Mouse (Mus musculus): ENCODE results near the gene Gmds. TPM values are rescaled to one million over a fixed set of nuclear protein-coding genes. Genes with fewer than 3 reads are reported as not detected.
A peak's percentile ranks its signal among the peaks of the same experiment; 100 is the strongest.

Gmds gene
- polyA plus RNA-seq, 1 experiment = 10.6 TPM

DNA sequence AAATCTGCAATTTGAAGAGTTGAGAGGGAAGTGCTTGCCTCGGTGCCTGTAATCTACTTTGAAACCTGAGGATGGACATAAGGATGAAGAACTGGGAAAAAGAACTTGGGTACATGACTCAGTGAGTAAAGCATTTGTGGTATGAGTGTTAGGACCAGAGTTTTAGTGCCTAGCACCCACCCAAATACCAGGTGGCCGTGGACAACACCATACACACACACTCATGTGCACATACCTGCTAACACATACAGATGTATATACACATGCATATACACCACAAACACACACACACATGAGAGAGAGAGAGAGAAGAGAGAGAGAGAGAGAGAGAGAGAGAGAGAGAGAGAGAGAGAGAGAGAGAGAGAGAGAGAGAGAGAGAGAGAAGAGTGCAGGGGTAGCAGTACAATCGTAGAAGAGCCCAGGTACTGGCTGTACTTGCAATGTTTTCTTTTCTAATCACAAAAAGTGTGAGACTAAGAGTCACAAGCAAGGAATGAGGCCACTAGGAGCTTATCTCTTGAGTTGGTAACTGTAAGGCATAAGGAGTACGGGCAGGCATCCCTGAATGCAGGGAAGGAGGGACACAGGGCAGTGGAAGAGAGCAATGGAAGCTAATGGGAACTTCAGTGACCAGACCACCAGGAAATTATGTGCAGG is 33.5 kb upstream of the Gmds start:
- TF ChIP-seq EP300 (IDR thresholded peaks at IDR 0.05; ENCODE audit: insufficient read depth, low read depth, low read length) (no peak), POLR2A (IDR thresholded peaks at IDR 0.05; ENCODE audit: insufficient read depth, low read length) (no peak), CTCF (IDR thresholded peaks at IDR 0.05; ENCODE audit: low read depth, low read length) (no peak)
- no peak overlapping the region for H3K4me3 ChIP-seq (ENCODE audit: low read depth, low read length)
- no peak overlapping the region for H3K9ac ChIP-seq (ENCODE audit: low read depth, poor library complexity, severe bottlenecking)

DNA sequence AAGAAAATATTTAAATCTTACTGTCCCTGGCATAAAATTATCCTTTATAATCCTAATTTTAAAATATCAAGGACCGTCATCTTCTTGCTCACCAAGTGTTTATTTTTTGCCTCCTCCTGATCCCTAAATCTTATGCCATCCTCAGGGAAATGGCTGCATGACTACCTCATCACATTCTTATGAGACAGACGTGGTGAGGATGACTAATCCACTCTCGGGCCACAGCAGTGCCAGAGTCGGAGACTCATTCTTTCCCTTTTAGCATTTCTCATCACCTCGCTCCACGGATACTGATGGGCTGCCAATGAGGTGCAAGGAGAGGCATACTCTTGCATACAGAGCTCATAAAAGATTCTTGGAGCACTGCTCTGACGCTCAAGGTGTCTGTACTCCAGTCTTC is 32.2 kb upstream of the Gmds start:
- TF ChIP-seq POLR2A (IDR thresholded peaks at IDR 0.05; ENCODE audit: insufficient read depth, low read length) = no peak
- TF ChIP-seq CTCF (IDR thresholded peaks at IDR 0.05; ENCODE audit: low read depth, low read length) = no peak
- no peak for TF ChIP-seq EP300 (IDR thresholded peaks at IDR 0.05; ENCODE audit: insufficient read depth, low read depth, low read length)
- no peaks in the 10 kb centered on the region for H3K27me3 ChIP-seq (ENCODE audit: control insufficient read depth, insufficient read depth, low read length, poor library complexity, severe bottlenecking)
- no peak overlapping the region for H3K4me3 ChIP-seq (ENCODE audit: low read depth, low read length)
- no peaks in the 10 kb centered on the region for H3K4me1 ChIP-seq (ENCODE audit: control insufficient read depth, insufficient read depth, low read length)
- H3K27ac ChIP-seq (ENCODE audit: insufficient read depth, low read length) = no peak overlapping the region
- no peaks in the 10 kb centered on the region for H3K9me3 ChIP-seq (replicated peaks; ENCODE audit: control insufficient read depth, insufficient read depth, low read length, poor library complexity, severe bottlenecking)
- no peaks in the 10 kb centered on the region for H3K36me3 ChIP-seq (ENCODE audit: control insufficient read depth, insufficient read depth, low read length, poor library complexity, severe bottlenecking)
- H3K9ac ChIP-seq (ENCODE audit: low read depth, poor library complexity, severe bottlenecking) = no peak overlapping the region

More for the DNA sequence above, 33.5 kb upstream of the Gmds start:
- Histone ChIP-seq H3K36me3 (ENCODE audit: control insufficient read depth, insufficient read depth, low read length, poor library complexity, severe bottlenecking) (no peaks in the 10 kb centered on the region), H3K9me3 (replicated peaks; ENCODE audit: control insufficient read depth, insufficient read depth, low read length, poor library complexity, severe bottlenecking) (no peaks in the 10 kb centered on the region), H3K27me3 (ENCODE audit: control insufficient read depth, insufficient read depth, low read length, poor library complexity, severe bottlenecking) (no peaks in the 10 kb centered on the region), H3K4me1 (ENCODE audit: control insufficient read depth, insufficient read depth, low read length) (no peaks in the 10 kb centered on the region), H3K27ac (ENCODE audit: insufficient read depth, low read length) (no peak overlapping the region)

DNA sequence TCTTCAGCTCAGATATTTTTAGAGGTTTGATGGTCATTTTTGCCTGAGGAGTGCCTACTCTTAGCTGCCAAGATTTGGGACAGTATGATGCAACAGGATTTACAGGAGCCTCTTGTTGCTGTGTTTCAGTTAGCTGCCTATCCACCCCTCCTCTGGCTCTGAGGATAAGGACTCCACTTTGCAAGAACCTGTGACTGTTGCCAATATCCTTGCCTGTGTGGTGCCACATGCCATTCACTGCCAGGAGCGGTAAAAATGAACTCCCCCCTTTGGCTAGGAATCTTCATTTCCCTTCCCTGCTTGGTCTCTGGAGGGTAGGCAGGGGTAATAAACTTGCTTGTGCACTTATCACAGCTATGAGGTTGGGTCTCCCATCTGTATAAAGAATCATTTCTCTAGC is 31.6 kb upstream of the Gmds start:
- no peaks in the 10 kb centered on the region for H3K9me3 ChIP-seq (replicated peaks; ENCODE audit: control insufficient read depth, insufficient read depth, low read length, poor library complexity, severe bottlenecking)
- H3K27me3 ChIP-seq (ENCODE audit: control insufficient read depth, insufficient read depth, low read length, poor library complexity, severe bottlenecking) = no peaks in the 10 kb centered on the region
- no peak overlapping the region for H3K4me3 ChIP-seq (ENCODE audit: low read depth, low read length)
- no peaks in the 10 kb centered on the region for H3K4me1 ChIP-seq (ENCODE audit: control insufficient read depth, insufficient read depth, low read length)
- no peak overlapping the region for H3K9ac ChIP-seq (ENCODE audit: low read depth, poor library complexity, severe bottlenecking)
- H3K36me3 ChIP-seq (ENCODE audit: control insufficient read depth, insufficient read depth, low read length, poor library complexity, severe bottlenecking) = no peaks in the 10 kb centered on the region
- H3K27ac ChIP-seq (ENCODE audit: insufficient read depth, low read length) = no peak overlapping the region
- no peak for TF ChIP-seq POLR2A (IDR thresholded peaks at IDR 0.05; ENCODE audit: insufficient read depth, low read length)
- TF ChIP-seq CTCF (IDR thresholded peaks at IDR 0.05; ENCODE audit: low read depth, low read length) = no peak
- no peak for TF ChIP-seq EP300 (IDR thresholded peaks at IDR 0.05; ENCODE audit: insufficient read depth, low read depth, low read length)

DNA sequence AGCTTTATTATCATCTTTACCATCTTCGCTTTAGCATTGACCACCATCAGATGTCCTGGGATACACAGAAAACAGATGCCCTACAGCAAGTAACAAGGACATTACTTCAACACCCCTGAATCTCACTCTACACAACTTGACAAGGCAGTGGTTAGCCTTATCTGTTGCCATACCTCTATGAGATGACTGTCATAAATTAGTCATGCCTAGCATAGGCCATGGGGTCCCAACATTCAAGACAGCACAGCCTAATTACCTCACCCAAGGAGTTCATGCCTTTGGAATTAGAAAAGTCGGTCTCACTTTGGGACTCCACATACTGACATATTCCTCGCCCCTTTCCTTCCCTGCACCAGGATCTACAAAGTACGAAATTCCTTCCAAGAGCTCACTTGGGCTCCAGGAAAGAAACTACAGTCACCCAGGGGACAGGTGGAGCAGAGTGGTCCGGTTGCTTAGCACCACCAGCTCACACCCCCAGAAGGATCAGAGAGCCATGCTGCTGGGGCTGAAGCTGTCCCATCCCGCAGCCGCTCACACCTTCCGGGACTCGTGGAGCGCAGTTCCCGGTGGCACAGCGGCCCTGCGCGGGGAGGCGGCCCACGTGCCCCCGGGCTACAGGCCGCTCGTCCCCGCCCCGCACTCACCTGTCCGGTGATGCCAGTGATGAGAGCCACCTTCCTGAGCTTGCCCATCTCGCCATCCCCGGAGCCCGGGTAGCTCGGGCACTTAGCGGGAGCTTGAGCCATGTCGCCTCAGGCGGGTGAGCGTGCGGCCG is 616 bp downstream of the Gmds start:
- TF ChIP-seq POLR2A (IDR thresholded peaks at IDR 0.05; ENCODE audit: insufficient read depth, low read length) (no peak), EP300 (IDR thresholded peaks at IDR 0.05; ENCODE audit: insufficient read depth, low read depth, low read length) (no peak), CTCF (IDR thresholded peaks at IDR 0.05; ENCODE audit: low read depth, low read length) (no peak)
- no peaks in the 10 kb centered on the region for H3K36me3 ChIP-seq (ENCODE audit: control insufficient read depth, insufficient read depth, low read length, poor library complexity, severe bottlenecking)
- no peak overlapping the region for H3K27ac ChIP-seq (ENCODE audit: insufficient read depth, low read length)
- no peaks in the 10 kb centered on the region for H3K9me3 ChIP-seq (replicated peaks; ENCODE audit: control insufficient read depth, insufficient read depth, low read length, poor library complexity, severe bottlenecking)
- H3K4me1 ChIP-seq (ENCODE audit: control insufficient read depth, insufficient read depth, low read length) = no peaks in the 10 kb centered on the region
- H3K27me3 ChIP-seq (ENCODE audit: control insufficient read depth, insufficient read depth, low read length, poor library complexity, severe bottlenecking) = no peaks in the 10 kb centered on the region
- peak overlapping the region; percentile 54 for H3K9ac ChIP-seq (ENCODE audit: low read depth, poor library complexity, severe bottlenecking)
- H3K4me3 ChIP-seq (ENCODE audit: low read depth, low read length) = peak overlapping the region; percentile 84

DNA sequence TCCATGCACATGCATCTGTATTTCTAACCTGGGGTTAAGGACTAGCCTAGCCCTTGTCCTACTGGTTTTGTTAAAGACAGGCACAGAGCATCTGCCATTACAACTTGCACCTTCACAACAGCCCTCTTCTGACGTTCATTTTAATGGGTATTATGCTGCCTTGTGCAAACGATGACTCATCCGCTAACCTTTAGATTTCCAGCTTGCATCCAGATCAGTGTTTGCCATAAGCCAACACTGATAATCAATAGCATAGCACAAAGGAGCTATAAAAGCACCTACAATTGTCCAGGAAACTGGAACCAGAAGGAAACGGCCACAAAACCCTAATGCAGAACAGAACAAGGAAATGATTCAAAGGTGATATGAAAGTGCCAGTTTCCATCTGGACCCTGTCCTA is 20.2 kb downstream of the Gmds start:
- Histone ChIP-seq H3K4me1 (ENCODE audit: control insufficient read depth, insufficient read depth, low read length) (no peaks in the 10 kb centered on the region), H3K36me3 (ENCODE audit: control insufficient read depth, insufficient read depth, low read length, poor library complexity, severe bottlenecking) (no peaks in the 10 kb centered on the region), H3K9ac (ENCODE audit: low read depth, poor library complexity, severe bottlenecking) (no peak overlapping the region), H3K4me3 (ENCODE audit: low read depth, low read length) (no peak overlapping the region), H3K9me3 (replicated peaks; ENCODE audit: control insufficient read depth, insufficient read depth, low read length, poor library complexity, severe bottlenecking) (no peaks in the 10 kb centered on the region), H3K27me3 (ENCODE audit: control insufficient read depth, insufficient read depth, low read length, poor library complexity, severe bottlenecking) (no peaks in the 10 kb centered on the region), H3K27ac (ENCODE audit: insufficient read depth, low read length) (no peak overlapping the region)
- TF ChIP-seq CTCF (IDR thresholded peaks at IDR 0.05; ENCODE audit: low read depth, low read length) (no peak), POLR2A (IDR thresholded peaks at IDR 0.05; ENCODE audit: insufficient read depth, low read length) (no peak), EP300 (IDR thresholded peaks at IDR 0.05; ENCODE audit: insufficient read depth, low read depth, low read length) (no peak)

DNA sequence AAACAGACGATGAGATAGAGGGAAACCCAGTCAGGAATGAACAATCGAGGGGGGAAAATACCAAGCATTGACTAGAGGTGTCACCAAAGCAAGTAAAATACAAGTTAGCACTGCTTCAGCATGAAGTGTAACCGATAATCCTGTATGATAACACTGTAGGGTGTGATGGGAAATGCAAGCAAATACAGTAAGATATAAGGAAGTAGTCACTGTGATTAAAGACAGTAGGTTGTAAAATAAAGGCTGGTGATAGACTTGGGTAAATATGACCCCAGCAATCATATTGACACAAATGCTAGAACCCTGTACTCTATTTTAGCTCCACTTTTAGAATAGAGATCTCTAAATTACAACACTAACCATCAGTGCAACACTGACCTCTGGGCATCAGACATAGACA is 21.2 kb downstream of the Gmds start:
- Histone ChIP-seq H3K9ac (ENCODE audit: low read depth, poor library complexity, severe bottlenecking) (no peak overlapping the region), H3K27ac (ENCODE audit: insufficient read depth, low read length) (no peak overlapping the region), H3K4me3 (ENCODE audit: low read depth, low read length) (no peak overlapping the region), H3K4me1 (ENCODE audit: control insufficient read depth, insufficient read depth, low read length) (no peaks in the 10 kb centered on the region), H3K36me3 (ENCODE audit: control insufficient read depth, insufficient read depth, low read length, poor library complexity, severe bottlenecking) (no peaks in the 10 kb centered on the region), H3K9me3 (replicated peaks; ENCODE audit: control insufficient read depth, insufficient read depth, low read length, poor library complexity, severe bottlenecking) (no peaks in the 10 kb centered on the region), H3K27me3 (ENCODE audit: control insufficient read depth, insufficient read depth, low read length, poor library complexity, severe bottlenecking) (no peaks in the 10 kb centered on the region)
- TF ChIP-seq CTCF (IDR thresholded peaks at IDR 0.05; ENCODE audit: low read depth, low read length) (no peak), EP300 (IDR thresholded peaks at IDR 0.05; ENCODE audit: insufficient read depth, low read depth, low read length) (no peak), POLR2A (IDR thresholded peaks at IDR 0.05; ENCODE audit: insufficient read depth, low read length) (no peak)

All from ES-Bruce4 (cell line).